Mouse (Mus musculus): ENCODE results near the gene Gm43517.

GRCm38 (mm10) chr12:49349697-49350096, 35.3 kb upstream of the Gm43517 start:
- no peak for TF ChIP-seq CTCF (IDR thresholded peaks at IDR 0.05; ENCODE audit: low read depth, low read length)
- TF ChIP-seq POLR2A (IDR thresholded peaks at IDR 0.05; ENCODE audit: extremely low read depth, insufficient read depth, low read length): no peak

Measured in liver, adult 2 months (tissue).